ENCODE assay signal across 8 mouse cellular contexts in the genomic region with DNA sequence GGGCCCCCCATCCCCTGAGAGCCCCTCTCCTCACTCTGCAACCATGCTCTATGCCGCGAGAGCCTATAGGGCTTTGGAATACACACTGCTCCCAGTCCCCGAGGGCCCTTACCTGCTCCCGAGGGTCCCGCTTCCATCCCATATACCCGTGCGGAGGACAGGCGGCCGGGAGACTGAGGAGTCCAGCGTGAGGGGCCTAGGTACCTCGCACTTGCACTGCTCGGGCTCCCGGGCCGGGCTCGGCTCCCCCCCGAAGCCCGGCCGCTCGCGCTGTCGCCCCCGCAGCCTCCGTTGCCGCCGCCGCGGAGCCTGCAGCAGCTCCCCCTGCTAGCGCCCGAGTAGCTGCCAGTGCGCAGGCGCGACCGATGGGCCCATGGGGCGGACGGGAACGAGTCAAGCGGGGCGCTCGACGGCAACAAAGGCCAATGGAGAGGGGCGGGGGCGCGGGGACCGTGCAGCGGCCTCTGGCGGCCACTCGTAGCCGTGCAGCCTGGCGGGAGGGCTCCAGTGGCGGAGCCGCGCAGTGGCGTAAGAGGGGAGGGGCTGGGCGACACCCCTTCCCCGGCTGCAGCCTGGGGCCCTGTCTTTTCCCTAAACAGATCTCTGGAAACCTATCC. TPM values are rescaled to one million over a fixed set of nuclear protein-coding genes. Genes with fewer than 3 reads are reported as not detected.
A peak's percentile ranks its signal among the peaks of the same experiment; 100 is the strongest.
DNase-seq lines count a peak whose midpoint lies in the region; ATAC-seq lines count a peak whose summit lies in the region.

A gene (minus strand): TSS at position 299 of the 617 bp plus-strand sequence.

- peak within 1 kb of the TSS; percentile 99 for H3K9ac ChIP-seq in hindbrain, embryonic 16.5 days (ENCODE audit: low read depth, low read length)

- peak; percentile 90 for ATAC-seq in hindbrain, embryonic 16.5 days

- 0% methylated on average over 44 of the region's 55 CpGs for WGBS in hindbrain, embryonic 16.5 days
- 1% methylated on average over 50 of the region's 55 CpGs for WGBS in macrophage (ENCODE audit: missing documents)

- H3K27me3 ChIP-seq in hindbrain, embryonic 16.5 days (replicated peaks; ENCODE audit: control insufficient read depth, insufficient read depth, low read length): no peaks in the 10 kb centered on the region

- H3K27ac ChIP-seq in hindbrain, embryonic 16.5 days (ENCODE audit: low read depth, low read length): peak within 1 kb of the TSS; percentile 98
- peak within 1 kb of the TSS; percentile 40 for H3K27ac ChIP-seq in macrophage

- H3K36me3 ChIP-seq in hindbrain, embryonic 16.5 days (ENCODE audit: control insufficient read depth, insufficient read depth, low read length): no peaks in the 10 kb centered on the region
- H3K36me3 ChIP-seq in macrophage (ENCODE audit: inconsistent target): no peaks in the 10 kb centered on the region

- H3K9me3 ChIP-seq in hindbrain, embryonic 16.5 days (ENCODE audit: control insufficient read depth, low read length): no peaks in the 10 kb centered on the region

- peak within 1 kb of the TSS; percentile 70 for H3K4me2 ChIP-seq in hindbrain, embryonic 16.5 days (ENCODE audit: low read length)

- H3K4me3 ChIP-seq in hindbrain, embryonic 16.5 days (ENCODE audit: low read length): peak within 1 kb of the TSS; percentile 96
- peak within 1 kb of the TSS; percentile 93 for H3K4me3 ChIP-seq in macrophage (ENCODE audit: inconsistent target)

- peaks cover 36% of the 10 kb centered on the region; the same call in 1 of the 2 replicates for H3K79me2 ChIP-seq in macrophage (ENCODE audit: inconsistent target)

- DNase-seq in T-cell, adult 2 months (ENCODE audit: low spot score): peak; percentile 97
- peak; percentile 92 to 96 for DNase-seq in cerebellum, postnatal 36 days
- DNase-seq in gastrocnemius, adult 18-20 months (ENCODE audit: low spot score): peak; percentile 95
- DNase-seq in left cerebral cortex, adult 18-20 months (ENCODE audit: low spot score in 2 of 2): peak; percentile 94 to 95
- DNase-seq in right cerebral cortex, adult 18-20 months: peak; percentile 96
- DNase-seq in urinary bladder, postnatal 10 days (ENCODE audit: low spot score): peak; percentile 87

- H3K4me1 ChIP-seq in hindbrain, embryonic 16.5 days (ENCODE audit: control insufficient read depth, insufficient read depth, low read depth, low read length): peaks cover 39% of the 10 kb centered on the region

RNA-seq across cellular contexts. Expression of the gene that starts here (rescaled TPM):
- 1 to 10 TPM; 5.8 to 6.2 TPM for total RNA-seq in gastrocnemius, adult 18-20 months (2021)
- 8.3 and 8.4 TPM in 2 replicates for polyA plus RNA-seq in hindbrain, embryonic 16.5 days (2015; fragmentation: Nextera tagmentation; extraction: Ambion mirVana)
- 10 to 100 TPM; 48.4 to 49.4 TPM for total RNA-seq in left cerebral cortex, adult 18-20 months (2021)
- 10 to 100 TPM; 16.2 to 79.8 (median 40.8) TPM for total RNA-seq in macrophage (2018; cell fraction: chromatin; rRNA removed)
- total RNA-seq in macrophage (2018; cell fraction: cytosol; rRNA removed): 10 to 100 TPM; 21.3 to 35.5 (median 30.3) TPM
- 10 to 100 TPM; 19.9 to 53.9 (median 31.0) TPM for total RNA-seq in macrophage (2018; cell fraction: nucleus; rRNA removed)
- polyA plus RNA-seq in macrophage (2018): 20.9 to 22.7 TPM (median 22.2 TPM) in 3 replicates

Comparison
In these comparisons a context has a peak if more than half of its experiments do, and no peak if none do; other contexts are left out.
1. Peak in every context shown above with its lines: DNase-seq, ATAC-seq, H3K4me3 ChIP-seq and H3K27ac ChIP-seq.
2. RNA of the gene that starts here (total RNA-seq): 48.4 to 49.4 TPM in left cerebral cortex, adult 18-20 months; 5.8 to 6.2 TPM in gastrocnemius, adult 18-20 months; every median in the first group is over 4 times any median in the second.